Mouse (Mus musculus): ENCODE results near the gene Dmrt1.
A peak's percentile ranks its signal among the peaks of the same experiment; 100 is the strongest.
"Not testable (repeated sequence)": the region's sequence is repeated elsewhere in the genome, so short reads cannot be mapped to it uniquely, and the experiment has no call there.

The Dmrt1 gene

DNA sequence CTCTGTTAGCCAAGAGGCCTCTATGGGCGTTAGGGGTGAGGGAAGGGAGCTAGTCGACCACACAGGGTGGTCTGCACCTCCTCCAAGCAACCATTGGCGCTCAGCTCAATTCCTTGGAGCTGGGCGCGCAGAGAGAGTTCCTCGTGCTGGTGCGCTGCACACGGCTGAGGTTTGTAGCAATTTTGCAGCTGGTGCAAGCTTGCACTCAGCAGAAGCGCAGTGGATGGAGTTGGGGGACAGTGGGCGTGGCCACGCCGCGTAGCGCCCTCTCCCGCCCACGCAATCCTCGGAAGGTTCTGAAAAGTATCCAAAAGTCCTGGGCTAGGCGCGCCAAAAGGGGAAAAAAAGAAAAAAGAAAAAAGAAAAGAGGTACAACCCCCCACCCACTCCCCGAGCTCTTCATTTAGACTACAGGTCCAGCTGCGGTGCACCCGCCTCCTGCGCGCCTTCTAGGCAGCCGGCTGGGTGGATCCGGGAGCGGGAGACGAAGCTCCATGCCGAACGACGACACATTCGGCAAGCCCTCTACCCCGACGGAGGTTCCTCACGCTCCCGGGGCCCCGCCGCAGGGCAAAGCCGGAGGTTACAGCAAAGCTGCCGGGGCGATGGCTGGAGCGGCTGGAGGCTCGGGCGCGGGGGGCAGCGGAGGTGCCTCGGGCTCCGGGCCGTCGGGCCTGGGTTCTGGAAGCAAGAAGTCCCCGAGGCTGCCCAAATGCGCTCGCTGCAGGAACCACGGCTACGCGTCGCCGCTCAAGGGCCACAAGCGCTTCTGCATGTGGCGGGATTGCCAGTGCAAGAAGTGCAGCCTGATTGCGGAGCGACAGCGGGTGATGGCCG is at the start of gene Dmrt1:
TSS of gene Dmrt1 (plus strand) at position 259 of the 837 bp plus-strand sequence.
- no peak for DNase-seq (ENCODE audit: low read depth, low spot score)

GRCm38 (mm10) chr19:25460760-25461159 is 44.7 kb upstream of the Dmrt1 start:
- no peak for DNase-seq (ENCODE audit: low read depth, low spot score)

- no peak for DNase-seq (ENCODE audit: low read depth, low spot score)
Observed at GRCm38 (mm10) chr19:25461553-25462320, 43.7 kb upstream of the Dmrt1 start.

- not testable (repeated sequence) for DNase-seq (ENCODE audit: low read depth, low spot score)
Observed at GRCm38 (mm10) chr19:25475806-25476205, 29.6 kb upstream of the Dmrt1 start.

DNA sequence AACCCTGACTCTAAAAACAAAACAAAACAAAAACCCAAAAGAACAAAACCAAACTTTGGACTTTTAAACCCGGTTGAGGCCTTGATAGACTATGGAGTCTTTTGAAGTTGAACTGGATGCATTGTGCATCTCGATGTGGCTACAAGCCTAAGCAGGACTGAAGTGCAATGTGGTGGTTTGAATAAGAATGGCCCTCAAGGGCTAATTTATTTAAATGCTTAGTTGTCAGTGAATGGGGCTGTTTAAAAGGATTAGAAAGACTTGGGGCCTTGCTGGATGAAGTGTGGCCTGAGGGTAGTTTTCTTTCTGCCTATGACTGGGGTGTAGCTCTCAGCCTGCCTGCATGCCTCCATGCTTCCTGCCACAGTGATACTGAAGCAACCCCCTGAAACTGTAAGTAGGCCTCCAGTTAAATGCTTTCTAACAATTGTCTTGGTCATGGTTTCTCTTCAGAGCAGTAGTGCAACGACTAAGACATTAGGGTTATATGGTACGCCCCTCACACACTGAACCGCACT is 26.2 kb upstream of the Dmrt1 start:
- DNase-seq (ENCODE audit: low read depth, low spot score), result no peak

GRCm38 (mm10) chr19:25480820-25481219 is 24.6 kb upstream of the Dmrt1 start:
- no peak for DNase-seq (ENCODE audit: low read depth, low spot score)

GRCm38 (mm10) chr19:25486561-25486960 is 18.9 kb upstream of the Dmrt1 start:
- DNase-seq (ENCODE audit: low read depth, low spot score), result no peak

DNA sequence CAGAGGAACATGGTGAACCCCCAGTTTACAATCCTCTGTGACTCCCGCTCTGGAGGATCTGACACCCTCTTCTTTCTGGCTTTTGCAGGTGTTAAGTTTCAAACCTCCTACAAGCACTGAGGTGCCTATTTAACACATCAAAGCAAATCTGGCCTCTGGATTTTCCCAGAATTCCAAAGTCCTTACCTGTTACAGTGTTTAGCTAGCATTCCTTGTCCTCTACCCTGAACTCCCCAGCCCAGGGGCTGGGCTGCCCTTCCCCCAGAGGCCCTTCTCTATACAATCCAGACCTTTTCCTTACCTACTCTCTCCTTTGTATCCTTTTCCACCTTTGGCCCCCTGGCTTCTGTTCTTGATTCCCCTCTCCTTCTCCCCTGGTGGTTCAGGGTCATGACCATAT is 18.1 kb upstream of the Dmrt1 start:
- no peak for DNase-seq (ENCODE audit: low read depth, low spot score)

- no peak for DNase-seq (ENCODE audit: low read depth, low spot score)
Observed at GRCm38 (mm10) chr19:25488546-25488945, 16.9 kb upstream of the Dmrt1 start.

DNA sequence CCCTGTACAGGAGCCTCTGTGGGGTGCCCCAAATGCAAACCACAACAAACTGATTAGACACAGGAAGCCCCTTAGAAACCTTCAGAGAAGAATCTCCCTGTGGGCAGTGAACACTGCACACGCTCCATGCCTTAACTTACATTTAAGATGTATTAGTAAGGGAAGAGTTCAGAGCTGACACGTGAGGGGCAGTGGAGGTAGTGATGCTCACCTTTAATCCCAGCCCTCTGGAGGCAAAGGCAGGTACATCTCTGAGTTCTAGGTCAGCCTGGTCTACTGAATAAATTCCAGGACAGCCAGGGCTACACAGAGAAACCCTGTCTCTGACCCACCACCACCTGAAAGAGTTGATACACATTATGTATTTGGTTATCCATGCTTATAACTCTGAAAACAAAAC is 15.9 kb upstream of the Dmrt1 start:
- DNase-seq (ENCODE audit: low read depth, low spot score), result no peak

DNA sequence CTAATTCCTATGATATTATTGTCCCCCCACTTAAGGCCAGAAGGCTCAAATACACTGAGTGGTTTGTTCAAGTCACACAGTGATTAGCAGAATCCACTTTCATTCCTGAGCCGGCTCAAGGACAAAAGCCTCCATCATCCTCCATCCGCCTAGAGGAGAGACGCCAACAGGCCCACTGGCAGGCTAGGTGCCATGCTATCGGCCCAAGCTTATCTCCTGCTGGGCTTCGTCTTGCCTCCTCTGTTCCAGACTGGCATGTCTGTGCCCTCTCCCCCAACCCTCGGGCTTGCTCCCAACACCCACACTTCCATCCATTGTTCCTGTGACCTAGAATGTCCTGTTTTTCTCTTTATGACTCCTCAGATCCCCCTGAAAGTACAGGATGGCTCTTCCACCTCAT is 8.0 kb upstream of the Dmrt1 start:
- DNase-seq (ENCODE audit: low read depth, low spot score), result no peak

DNA sequence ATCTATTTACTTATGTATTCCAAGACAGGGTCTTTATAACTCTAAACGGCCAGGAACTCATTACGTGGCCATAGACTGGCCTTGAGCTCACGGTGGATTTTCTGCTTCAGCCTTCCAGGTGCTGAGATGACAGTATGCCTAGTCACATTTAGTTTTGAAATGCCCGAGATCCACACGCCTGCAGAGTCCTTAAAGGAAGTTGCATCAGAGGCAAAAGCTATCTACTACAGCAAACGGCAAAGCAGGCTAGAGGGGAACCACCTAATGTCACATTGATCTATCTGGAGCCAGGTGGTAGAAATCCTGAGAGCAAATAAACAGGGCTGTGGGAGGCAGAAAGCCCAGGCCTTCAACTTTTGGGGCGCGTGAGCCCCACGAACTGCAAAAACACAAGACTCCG is 540 bp upstream of the Dmrt1 start:
- DNase-seq (ENCODE audit: low read depth, low spot score), result no peak

DNA sequence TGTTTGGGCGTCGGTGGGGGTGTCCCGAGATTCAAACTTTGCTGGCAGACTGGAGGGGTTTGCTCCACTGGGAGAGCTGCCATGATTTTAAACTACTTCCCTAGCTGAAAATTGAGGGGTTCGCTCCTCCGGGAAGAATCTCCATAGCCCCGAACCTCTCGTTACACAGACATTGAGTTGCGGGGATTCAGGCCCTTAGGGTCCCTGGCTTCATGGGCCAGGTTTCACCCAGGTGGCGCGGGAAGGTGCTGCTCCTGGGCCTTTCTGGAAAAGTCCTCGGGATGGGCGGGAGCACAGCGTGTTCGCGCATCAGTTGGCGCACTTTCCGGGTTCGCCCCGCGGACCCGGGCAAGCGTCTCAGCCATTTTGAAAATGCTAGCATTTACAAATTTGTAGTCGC is 1.2 kb downstream of the Dmrt1 start:
- no peak for DNase-seq (ENCODE audit: low read depth, low spot score)

DNA sequence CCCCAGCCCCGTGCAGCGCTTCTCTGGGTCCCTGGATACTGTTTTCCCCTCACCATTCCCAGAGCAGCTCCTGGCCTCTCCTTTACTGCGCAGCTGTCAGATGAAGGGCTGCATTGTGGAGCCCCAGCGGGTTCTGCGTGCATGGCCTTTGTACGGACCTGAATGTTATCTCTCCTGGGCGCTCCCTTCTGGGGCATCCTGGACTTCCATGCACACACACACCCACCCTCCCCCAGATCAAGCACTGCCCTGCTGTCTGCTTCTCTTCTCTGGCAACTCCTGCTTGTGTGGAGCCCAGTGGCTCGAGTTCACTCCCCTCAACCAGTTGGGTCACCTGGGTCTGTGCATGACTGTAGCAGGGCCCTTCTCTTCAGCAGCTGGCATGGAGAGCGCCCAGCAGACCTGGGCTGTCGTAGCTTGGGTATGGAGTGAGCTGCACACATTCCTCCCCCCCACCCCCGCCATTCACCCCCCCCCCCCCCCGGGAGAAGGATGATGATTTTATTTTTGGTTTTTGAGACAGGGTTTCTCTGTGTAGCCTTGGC is 9.6 kb downstream of the Dmrt1 start:
- DNase-seq (ENCODE audit: low read depth, low spot score), result no peak

- no peak for DNase-seq (ENCODE audit: low read depth, low spot score)
Observed at GRCm38 (mm10) chr19:25524156-25524555, 18.7 kb downstream of the Dmrt1 start.

DNA sequence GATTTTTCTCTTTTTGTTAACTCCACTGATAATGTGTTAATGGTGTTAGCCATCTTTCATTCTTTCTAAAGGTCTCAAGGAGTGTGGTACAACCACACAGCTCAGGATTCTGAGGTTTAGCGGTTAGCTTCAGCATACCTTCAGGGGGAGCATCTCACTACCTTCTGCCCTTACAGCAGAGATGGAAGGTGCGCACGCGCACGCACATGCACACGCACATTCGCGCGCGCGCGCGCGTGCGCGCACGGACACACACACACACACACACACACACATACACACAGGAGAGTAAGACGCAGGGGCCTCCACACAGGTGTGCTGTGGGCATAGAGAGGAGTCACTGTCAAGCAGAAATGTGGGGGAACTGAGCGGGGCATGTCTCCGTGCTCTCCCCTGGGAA is 20.3 kb downstream of the Dmrt1 start:
- DNase-seq (ENCODE audit: low read depth, low spot score), result no peak

GRCm38 (mm10) chr19:25529673-25530072 is 24.3 kb downstream of the Dmrt1 start:
- no peak for DNase-seq (ENCODE audit: low read depth, low spot score)

DNA sequence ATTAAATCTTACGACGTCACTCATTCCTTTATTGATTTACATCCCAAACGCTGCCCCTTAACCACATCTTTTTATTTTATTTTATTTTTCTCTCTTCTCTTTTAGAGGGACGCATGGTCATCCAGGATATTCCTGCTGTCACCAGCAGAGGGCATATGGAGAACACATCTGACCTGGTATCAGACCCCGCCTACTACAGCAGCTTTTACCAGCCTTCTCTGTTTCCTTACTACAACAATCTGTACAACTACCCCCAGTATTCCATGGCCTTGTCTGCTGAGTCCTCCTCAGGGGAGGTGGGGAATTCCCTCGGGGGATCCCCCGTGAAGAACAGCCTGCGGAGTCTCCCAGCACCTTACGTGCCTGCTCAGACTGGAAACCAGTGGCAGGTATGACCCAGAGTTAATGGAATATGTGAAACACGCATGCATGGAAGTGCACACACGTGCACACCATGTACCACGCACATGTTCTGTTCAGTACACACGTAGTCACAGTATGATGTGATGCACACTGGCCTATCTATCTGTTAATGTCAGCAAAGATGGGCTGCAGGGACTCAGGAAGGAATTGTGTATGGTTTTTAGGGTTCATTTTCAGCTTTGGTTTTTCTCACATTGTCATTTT is 40.4 kb downstream of the Dmrt1 start:
- peak; percentile 62 for DNase-seq (ENCODE audit: low read depth, low spot score)

- no peak for DNase-seq (ENCODE audit: low read depth, low spot score)
Observed at GRCm38 (mm10) chr19:25547086-25547643, 41.7 kb downstream of the Dmrt1 start.

DNA sequence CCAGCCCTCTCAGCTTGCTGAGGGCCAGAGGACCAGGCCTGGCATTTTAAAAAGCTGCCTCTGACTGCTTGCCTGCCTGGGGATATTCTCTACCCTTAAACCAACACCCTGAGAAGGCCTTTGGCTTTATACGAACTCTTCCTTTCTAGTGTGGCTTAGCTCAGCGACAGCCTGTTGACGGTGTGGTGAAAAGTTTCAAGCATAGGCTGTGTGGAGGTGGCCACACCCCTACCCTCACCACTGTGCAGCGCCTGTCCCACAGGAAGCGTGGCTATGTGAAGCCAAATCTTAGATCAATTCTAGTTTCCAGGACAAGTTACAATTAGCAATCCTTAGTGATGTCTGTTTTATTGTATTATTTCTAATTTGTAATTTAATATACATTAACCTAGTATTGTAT is 44.9 kb downstream of the Dmrt1 start:
- DNase-seq (ENCODE audit: low read depth, low spot score), result no peak

- no peak for DNase-seq (ENCODE audit: low read depth, low spot score)
Observed at GRCm38 (mm10) chr19:25551053-25551452, 45.6 kb downstream of the Dmrt1 start.

DNA sequence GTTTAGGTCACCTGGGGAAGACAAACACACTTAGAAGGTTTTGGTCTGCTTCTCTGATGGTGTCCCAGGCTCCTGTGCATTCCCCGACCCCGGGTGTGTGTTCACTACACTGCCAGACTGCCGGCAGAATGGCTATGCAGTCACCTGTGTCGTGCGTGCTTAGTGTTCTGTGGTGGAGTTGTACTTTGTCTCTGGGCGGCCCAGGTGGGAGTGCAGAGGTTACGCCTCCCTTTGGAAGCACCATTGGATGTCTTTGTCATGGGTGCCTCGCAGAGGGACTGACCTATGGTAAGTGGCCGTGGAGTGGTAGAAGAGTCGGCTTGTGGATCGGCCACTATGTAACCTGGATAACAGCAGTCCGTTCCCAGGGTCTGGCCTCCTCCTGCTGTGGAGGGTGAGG is 59.0 kb downstream of the Dmrt1 start:
- no peak for DNase-seq (ENCODE audit: low read depth, low spot score)

Measured in embryo, embryonic 11.5 days (tissue).